Mouse (Mus musculus) MEL (cell line): ENCODE results near the gene Olfr734. TPM values are rescaled to one million over a fixed set of nuclear protein-coding genes. Genes with fewer than 3 reads are reported as not detected.

Experiments used
- DNase-seq: peaks from one replicate; pipeline ENCODE4 v3.0.0; 2011; ENCODE audit warnings: low read depth, low spot score
- H3K27ac ChIP-seq: 2 replicates; pipeline ENCODE4 v1.5.1; 2012; ENCODE audit warnings: low read depth, mild to moderate bottlenecking, control low read depth, low read length, moderate library complexity; ENCODE audit not compliant: control insufficient read depth
- H3K27me3 ChIP-seq, 2 experiments: fragments of 150-350 bp in 1 of 2; sonication (generic) in 1 of 2; 2 replicates each; pipeline ENCODE4 v1.6.1; 2012; ENCODE audit warnings: low read length in 2 of 2, mild to moderate bottlenecking in 2 of 2, improper control_type of control experiment in 1 of 2, moderate library complexity in 1 of 2; ENCODE audit not compliant: insufficient read depth in 2 of 2, control insufficient read depth in 1 of 2
- H3K36me3 ChIP-seq, 2 experiments: 2 replicates each; pipeline ENCODE4 v1.6.1; 2012 to 2014; ENCODE audit warnings: low read length in 2 of 2, improper control_type of control experiment in 1 of 2, inconsistent platforms in 1 of 2, mild to moderate bottlenecking in 1 of 2; ENCODE audit not compliant: insufficient read depth in 2 of 2, control insufficient read depth in 1 of 2
- H3K4me1 ChIP-seq, 2 experiments: fragments of 150-350 bp in 1 of 2; sonication (generic) in 1 of 2; 2 replicates each; pipeline ENCODE4 v1.6.1; 2012; ENCODE audit warnings: low read length in 2 of 2, improper control_type of control experiment in 1 of 2, mild to moderate bottlenecking in 1 of 2; ENCODE audit not compliant: insufficient read depth in 2 of 2, control insufficient read depth in 1 of 2
- H3K4me3 ChIP-seq, 2 experiments: fragments of 150-350 bp in 1 of 2; sonication (generic) in 1 of 2; 2 replicates each; pipeline ENCODE4 v1.5.1; 2012; ENCODE audit warnings: low read depth in 2 of 2, low read length in 2 of 2, mild to moderate bottlenecking in 2 of 2, moderate library complexity in 2 of 2, control low read depth in 1 of 2, improper control_type of control experiment in 1 of 2; ENCODE audit not compliant: control insufficient read depth in 1 of 2, insufficient read depth in 1 of 2
- H3K79me2 ChIP-seq: 2 replicates; pipeline ENCODE4 v1.6.1; 2012; ENCODE audit warnings: mild to moderate bottlenecking, low read length, moderate library complexity; ENCODE audit not compliant: control insufficient read depth, poor library complexity, insufficient read depth
- H3K9ac ChIP-seq: 2 replicates; pipeline ENCODE4 v1.6.1; 2012; ENCODE audit warnings: low read depth, mild to moderate bottlenecking, control low read depth, low read length, moderate library complexity; ENCODE audit not compliant: control insufficient read depth, poor library complexity, severe bottlenecking
- H3K9me3 ChIP-seq: fragments of 150-350 bp; sonication (generic); replicated peaks from 2 replicates; pipeline ENCODE4 v1.6.1; 2012; ENCODE audit warnings: mild to moderate bottlenecking, low read length, improper control_type of control experiment, moderate library complexity; ENCODE audit not compliant: insufficient read depth
- BHLHE40 ChIP-seq: IDR thresholded peaks from 2 replicates; pipeline ENCODE4 v1.6.1; 2012; ENCODE audit warnings: low read depth, mild to moderate bottlenecking, inconsistent platforms, low read length, improper control_type of control experiment, borderline replicate concordance
- CHD2 ChIP-seq: IDR thresholded peaks from 2 replicates; pipeline ENCODE4 v1.6.1; 2011; ENCODE audit warnings: low read length, improper control_type of control experiment
- CTCF ChIP-seq, 3 experiments: IDR thresholded peaks in 2 of 3; conservative IDR thresholded peaks in 1 of 3; 2 replicates each; pipeline ENCODE4 v1.5.1; 2011 to 2012; ENCODE audit warnings: low read length in 3 of 3, low read depth in 2 of 3, mild to moderate bottlenecking in 2 of 3, improper control_type of control experiment in 1 of 3, inconsistent platforms in 1 of 3, mixed read lengths in 1 of 3, moderate library complexity in 1 of 3; ENCODE audit not compliant: control insufficient read depth in 1 of 3, insufficient read depth in 1 of 3, poor library complexity in 1 of 3, severe bottlenecking in 1 of 3
- ELF1 ChIP-seq: IDR thresholded peaks from 2 replicates; pipeline ENCODE4 v1.6.1; 2014; ENCODE audit warnings: low read depth, mild to moderate bottlenecking, inconsistent platforms, low read length, improper control_type of control experiment, moderate library complexity
- EP300 ChIP-seq, 2 experiments: IDR thresholded peaks; 2 replicates each; pipeline ENCODE4 v1.6.1; 2011; ENCODE audit warnings: improper control_type of control experiment in 2 of 2, low read length in 2 of 2, low read depth in 1 of 2, mild to moderate bottlenecking in 1 of 2
- GABPA ChIP-seq: IDR thresholded peaks from 2 replicates; pipeline ENCODE4 v1.6.1; 2012; ENCODE audit warnings: low read depth, mild to moderate bottlenecking, inconsistent platforms, low read length, improper control_type of control experiment, moderate library complexity
- GATA1 ChIP-seq: IDR thresholded peaks from 2 replicates; pipeline ENCODE4 v1.6.1; 2011; ENCODE audit warnings: low read depth, low read length, improper control_type of control experiment
- HCFC1 ChIP-seq: IDR thresholded peaks from 2 replicates; pipeline ENCODE4 v1.6.1; 2012; ENCODE audit warnings: low read depth, mild to moderate bottlenecking, inconsistent platforms, low read length, improper control_type of control experiment, moderate library complexity
- JUND ChIP-seq: IDR thresholded peaks from 2 replicates; pipeline ENCODE4 v1.6.1; 2011; ENCODE audit warnings: low read depth, mild to moderate bottlenecking, improper control_type of control experiment, low read length
- MAFK ChIP-seq: IDR thresholded peaks from 2 replicates; pipeline ENCODE4 v1.6.1; 2011; ENCODE audit warnings: low read depth, mild to moderate bottlenecking, low read length, improper control_type of control experiment, borderline replicate concordance
- MAX ChIP-seq: IDR thresholded peaks from 2 replicates; pipeline ENCODE4 v1.6.1; 2011; ENCODE audit warnings: low read length, improper control_type of control experiment
- MEF2A ChIP-seq: IDR thresholded peaks from 2 replicates; pipeline ENCODE4 v1.6.1; 2014; ENCODE audit warnings: low read depth, mild to moderate bottlenecking, inconsistent platforms, low read length, improper control_type of control experiment; ENCODE audit not compliant: poor library complexity, insufficient replicate concordance, severe bottlenecking; ENCODE audit errors: extremely low read depth
- MYB ChIP-seq: IDR thresholded peaks from 2 replicates; pipeline ENCODE4 v1.6.1; 2011; ENCODE audit warnings: mild to moderate bottlenecking, low read depth, low read length, improper control_type of control experiment
- MYC ChIP-seq: IDR thresholded peaks from 2 replicates; pipeline ENCODE4 v1.6.1; 2011; ENCODE audit warnings: low read depth, mild to moderate bottlenecking, low read length, improper control_type of control experiment, moderate library complexity
- NELFE ChIP-seq: IDR thresholded peaks from 2 replicates; pipeline ENCODE4 v1.6.1; 2011; ENCODE audit warnings: low read depth, low read length, improper control_type of control experiment
- NRF1 ChIP-seq: IDR thresholded peaks from 2 replicates; pipeline ENCODE4 v1.6.1; 2014; ENCODE audit warnings: low read depth, mild to moderate bottlenecking, inconsistent platforms, low read length, improper control_type of control experiment, moderate library complexity; ENCODE audit not compliant: poor library complexity, insufficient read depth, severe bottlenecking
- POLR2A ChIP-seq, 2 experiments: IDR thresholded peaks; 2 replicates each; pipeline ENCODE4 v1.6.1; 2011 to 2012; ENCODE audit warnings: low read length in 2 of 2, mild to moderate bottlenecking in 2 of 2, control low read depth in 1 of 2, improper control_type of control experiment in 1 of 2, low read depth in 1 of 2, moderate library complexity in 1 of 2; ENCODE audit not compliant: control insufficient read depth in 1 of 2, insufficient read depth in 1 of 2, poor library complexity in 1 of 2
- POLR2AphosphoS2 ChIP-seq: IDR thresholded peaks from 2 replicates; pipeline ENCODE4 v1.6.1; 2011; ENCODE audit warnings: low read length, improper control_type of control experiment
- RAD21 ChIP-seq: IDR thresholded peaks from 2 replicates; pipeline ENCODE4 v1.6.1; 2011; ENCODE audit warnings: mild to moderate bottlenecking, low read depth, low read length, improper control_type of control experiment
- SIN3A ChIP-seq: IDR thresholded peaks from 2 replicates; pipeline ENCODE4 v1.6.1; 2012; ENCODE audit warnings: low read length, improper control_type of control experiment, inconsistent platforms
- SMC3 ChIP-seq: IDR thresholded peaks from 2 replicates; pipeline ENCODE4 v1.6.1; 2011; ENCODE audit warnings: low read depth, low read length, improper control_type of control experiment
- TCF12 ChIP-seq: IDR thresholded peaks from 2 replicates; pipeline ENCODE4 v1.6.1; 2014; ENCODE audit warnings: low read depth, mild to moderate bottlenecking, inconsistent platforms, low read length, improper control_type of control experiment, moderate library complexity
- USF1 ChIP-seq: IDR thresholded peaks from 2 replicates; pipeline ENCODE4 v1.6.1; 2014; ENCODE audit warnings: low read depth, mild to moderate bottlenecking, inconsistent platforms, low read length, improper control_type of control experiment, moderate library complexity
- ZC3H11A ChIP-seq: IDR thresholded peaks from 2 replicates; pipeline ENCODE4 v1.6.1; 2012; ENCODE audit warnings: low read depth, mild to moderate bottlenecking, inconsistent platforms, low read length, improper control_type of control experiment
- ZMIZ1 ChIP-seq: IDR thresholded peaks from 2 replicates; pipeline ENCODE4 v1.6.1; 2012; ENCODE audit warnings: low read depth, mild to moderate bottlenecking, inconsistent platforms, low read length, improper control_type of control experiment, moderate library complexity
- ZNF384 ChIP-seq: IDR thresholded peaks from 2 replicates; pipeline ENCODE4 v1.6.1; 2012; ENCODE audit warnings: low read depth, mild to moderate bottlenecking, inconsistent platforms, low read length, improper control_type of control experiment
- polyA plus RNA-seq, 2 experiments: library from polyadenylated mRNA; stranded (reverse) in 1 of 2; unstranded in 1 of 2; fragments of >175 nt in 1 of 2; fragments of >200 nt in 1 of 2; gene quantifications; 2 replicates each; pipeline versions ENCODE4 v1.2.1 to v1.2.4; 2012; ENCODE audit warnings: low replicate concordance in 2 of 2, low read depth in 1 of 2; ENCODE audit not compliant: insufficient read length in 2 of 2, insufficient read depth in 1 of 2, missing spikeins in 1 of 2
- total RNA-seq: library from RNA; depleted of rRNA; stranded (reverse); fragments of 300-350 nt; gene quantifications from 2 replicates; pipeline ENCODE4 v1.2.3, GENCODE M21; 2012

Gene Olfr734
- total and polyA plus RNA-seq, 3 experiments: not detected

DNA sequence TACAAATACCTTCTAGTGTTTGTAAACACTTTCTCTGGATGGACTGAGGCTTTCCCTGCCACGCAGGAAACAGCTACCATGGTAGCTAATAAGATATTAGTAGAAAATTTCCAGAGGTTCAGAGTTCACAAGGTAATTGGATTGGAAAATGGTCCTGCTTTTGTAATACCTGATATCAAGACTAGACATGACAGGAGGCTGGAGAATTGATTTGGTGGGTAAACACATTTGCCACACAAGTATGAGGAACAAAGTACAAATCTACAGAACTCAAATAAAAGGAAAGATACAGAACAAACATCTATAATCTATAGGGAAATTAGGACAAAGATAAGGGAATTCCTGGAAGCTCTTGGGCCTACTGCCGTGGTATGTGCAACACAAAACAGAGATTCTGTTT lies 30.2 kb upstream of the Olfr734 start:
- H3K27ac ChIP-seq: no peak overlapping the region
- H3K4me3 ChIP-seq: no peak overlapping the region
- H3K9ac ChIP-seq: no peak overlapping the region
- H3K27me3 ChIP-seq: no peaks in the 10 kb centered on the region
- no peaks in the 10 kb centered on the region for H3K9me3 ChIP-seq
- no peaks in the 10 kb centered on the region for H3K36me3 ChIP-seq
- H3K4me1 ChIP-seq: no peaks in the 10 kb centered on the region
- TF ChIP-seq MYC (no peak), CHD2 (no peak), JUND (no peak), SIN3A (no peak), GABPA (no peak), MAFK (no peak), MYB (no peak), MEF2A (no peak), USF1 (no peak), ZC3H11A (no peak), POLR2AphosphoS2 (no peak), SMC3 (no peak), CTCF (IDR thresholded peaks at IDR 0.05 in 2 of 3, conservative IDR thresholded peaks at IDR 0.05 in 1 of 3; ENCODE audit: control insufficient read depth in 1 of 3, insufficient read depth in 1 of 3, low read depth in 2 of 3, low read length in 3 of 3, poor library complexity in 1 of 3, severe bottlenecking in 1 of 3) (no peak), RAD21 (no peak), ELF1 (no peak), TCF12 (no peak), ZMIZ1 (no peak)
- DNase-seq: no peak
- H3K79me2 ChIP-seq: no peaks in the 10 kb centered on the region

DNA sequence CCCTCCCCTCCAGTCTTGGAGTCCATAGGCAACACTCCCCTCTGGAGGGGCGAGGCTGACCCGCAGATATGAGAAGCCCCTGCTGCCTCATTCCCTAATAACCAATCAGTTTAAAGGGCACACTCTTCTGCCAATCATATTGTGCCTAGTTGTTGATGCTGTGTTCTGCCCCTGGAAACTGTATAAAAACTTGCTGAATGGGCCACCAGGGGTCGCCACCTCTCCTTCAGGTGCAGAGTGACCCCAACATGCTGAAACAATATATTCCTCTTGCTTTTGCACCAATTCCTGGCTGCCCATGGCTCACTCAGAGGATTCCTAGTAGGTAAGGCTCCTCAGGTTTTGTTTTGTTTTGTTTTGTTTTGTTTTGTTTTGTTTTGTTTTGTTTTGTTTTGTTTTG lies 25.9 kb upstream of the Olfr734 start:
- Histone ChIP-seq H3K4me3 (no peak overlapping the region), H3K36me3 (no peaks in the 10 kb centered on the region), H3K27ac (no peak overlapping the region), H3K79me2 (no peaks in the 10 kb centered on the region), H3K9me3 (no peaks in the 10 kb centered on the region), H3K4me1 (no peaks in the 10 kb centered on the region), H3K9ac (no peak overlapping the region), H3K27me3 (no peaks in the 10 kb centered on the region)
- peak; percentile 50 for DNase-seq
- TF ChIP-seq GABPA: no peak
- TF ChIP-seq MAX: no peak
- peak; percentile 34 for TF ChIP-seq ZC3H11A
- no peak for TF ChIP-seq HCFC1
- no peak for TF ChIP-seq EP300 (IDR thresholded peaks at IDR 0.05; ENCODE audit: low read depth in 1 of 2, low read length in 2 of 2)
- TF ChIP-seq SMC3: peak; percentile 55
- TF ChIP-seq JUND: no peak
- no peak for TF ChIP-seq NRF1
- TF ChIP-seq BHLHE40: no peak
- TF ChIP-seq MYB: no peak
- no peak for TF ChIP-seq ELF1
- TF ChIP-seq GATA1: no peak
- TF ChIP-seq CTCF (IDR thresholded peaks at IDR 0.05 in 2 of 3, conservative IDR thresholded peaks at IDR 0.05 in 1 of 3; ENCODE audit: control insufficient read depth in 1 of 3, insufficient read depth in 1 of 3, low read depth in 2 of 3, low read length in 3 of 3, poor library complexity in 1 of 3, severe bottlenecking in 1 of 3): peak; percentile 42 to 70 (median 56)
- no peak for TF ChIP-seq MYC
- no peak for TF ChIP-seq ZNF384
- peak; percentile 44 for TF ChIP-seq RAD21
- no peak for TF ChIP-seq POLR2A (IDR thresholded peaks at IDR 0.05; ENCODE audit: control insufficient read depth in 1 of 2, insufficient read depth in 1 of 2, low read depth in 1 of 2, low read length in 2 of 2, poor library complexity in 1 of 2)
- TF ChIP-seq NELFE: no peak
